Mouse (Mus musculus) cerebellum, adult (tissue): ENCODE measurements around the gene Hsf5.

Source experiments
- ATAC-seq: cut with Nextera tagmentation; 2 replicates; pipeline ENCODE4 v1.9.2; 2017; ENCODE audit warnings: mild to moderate bottlenecking, moderate library complexity, mixed read lengths; ENCODE audit not compliant: insufficient number of reproducible peaks, low FRiP score, low TSS enrichment

Gene Hsf5

DNA sequence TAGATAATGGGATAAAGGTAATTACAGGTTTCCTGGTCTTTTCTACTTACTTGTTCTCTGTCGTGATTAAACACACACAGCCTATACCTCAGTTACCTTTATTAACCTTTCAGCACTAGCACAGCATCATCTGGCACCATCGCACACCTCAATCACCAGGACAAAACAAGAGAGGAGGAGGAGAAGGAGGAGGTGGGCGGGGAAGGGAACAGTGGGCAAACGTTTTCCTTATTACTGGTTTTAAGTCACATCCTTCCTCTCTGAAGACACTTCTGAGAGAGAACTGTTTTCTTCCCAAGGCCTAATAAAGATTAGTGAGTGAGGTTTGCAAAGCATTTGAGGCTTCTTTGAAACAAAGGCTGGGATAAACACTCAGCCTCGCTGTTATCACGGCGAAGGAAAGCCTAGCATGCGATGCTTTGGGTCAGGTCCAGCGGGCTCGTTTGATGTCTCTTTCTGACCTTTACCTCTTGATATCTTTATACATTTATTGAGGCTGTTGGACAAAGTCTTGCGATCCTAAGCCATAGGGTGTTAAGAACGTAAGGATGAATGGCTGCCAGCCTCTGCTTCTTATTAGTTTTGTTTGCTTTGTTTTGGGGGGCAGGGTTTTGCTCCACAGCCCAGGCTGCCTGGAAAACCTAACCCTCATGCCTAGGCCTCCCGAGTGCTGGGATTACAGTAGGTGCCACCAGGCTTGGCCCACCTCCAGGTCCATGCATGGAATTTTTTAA lies 66.0 kb downstream of the Hsf5 start:
- no peak for ATAC-seq

GRCm38 (mm10) chr11:87686407-87686806 lies 69.4 kb downstream of the Hsf5 start:
- no peak for ATAC-seq

GRCm38 (mm10) chr11:87687246-87688225 lies 70.6 kb downstream of the Hsf5 start:
- ATAC-seq = no peak

DNA sequence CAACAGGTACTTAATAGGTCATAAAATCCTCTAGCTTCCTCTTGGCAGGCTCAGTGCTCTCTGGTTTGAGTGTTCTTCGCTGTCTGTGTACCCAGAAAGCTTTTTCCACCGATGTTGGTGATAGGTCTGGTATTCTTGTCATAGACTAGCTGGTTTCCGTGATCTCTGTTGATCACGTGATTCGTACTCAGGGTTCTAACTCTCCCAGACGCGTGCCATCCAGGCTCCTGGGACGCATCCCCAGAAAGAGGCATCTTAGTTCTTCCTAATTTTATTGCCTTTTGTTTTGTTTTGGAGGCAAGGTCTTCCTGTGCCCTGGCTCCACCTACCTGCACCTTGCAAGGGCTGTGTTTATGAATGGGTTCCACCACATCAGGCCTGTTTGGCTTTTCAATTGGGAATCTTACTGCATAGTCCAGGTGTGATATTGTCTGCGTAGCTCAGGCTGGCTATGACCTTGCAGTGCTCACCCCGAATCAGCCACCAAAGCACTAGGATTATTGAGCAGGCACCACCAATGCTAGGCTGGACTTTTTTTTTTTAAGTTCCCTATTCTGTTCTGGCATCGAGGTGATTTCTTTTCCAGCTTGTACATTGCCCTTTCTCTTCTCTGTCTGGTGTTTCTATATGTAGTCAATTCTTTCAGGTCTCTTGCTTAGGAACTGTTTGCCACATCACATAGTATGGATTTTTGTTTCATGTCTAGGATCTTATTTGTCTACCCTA lies 71.7 kb downstream of the Hsf5 start:
- ATAC-seq = no peak

DNA sequence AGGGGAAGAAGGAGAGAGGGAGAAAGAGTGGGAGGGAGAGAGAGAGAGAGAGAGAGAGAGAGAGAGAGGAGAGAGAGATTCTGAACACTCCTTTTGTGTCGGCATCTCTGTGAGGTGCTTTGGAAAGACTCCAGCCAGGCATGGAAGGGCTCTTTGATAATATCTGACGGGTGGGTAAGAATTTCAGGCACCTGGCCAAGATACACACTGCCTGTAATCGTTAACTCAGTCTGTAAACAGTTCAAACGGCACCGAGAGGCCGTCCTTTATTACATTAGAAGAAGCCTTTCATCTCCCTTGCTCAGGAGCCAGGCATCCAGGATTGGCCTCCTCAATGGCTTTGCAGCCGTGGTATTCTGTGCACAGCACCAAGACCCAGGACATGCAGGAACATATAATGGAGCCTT lies 72.4 kb downstream of the Hsf5 start:
- ATAC-seq = no peak

- ATAC-seq = no peak
These were observed 73.2 kb downstream of the Hsf5 start for GRCm38 (mm10) chr11:87690054-87690740.

GRCm38 (mm10) chr11:87697131-87697682 lies 80.2 kb downstream of the Hsf5 start:
- ATAC-seq = no peak

- no peak for ATAC-seq
These were observed 81.2 kb downstream of the Hsf5 start for GRCm38 (mm10) chr11:87698126-87698525.

DNA sequence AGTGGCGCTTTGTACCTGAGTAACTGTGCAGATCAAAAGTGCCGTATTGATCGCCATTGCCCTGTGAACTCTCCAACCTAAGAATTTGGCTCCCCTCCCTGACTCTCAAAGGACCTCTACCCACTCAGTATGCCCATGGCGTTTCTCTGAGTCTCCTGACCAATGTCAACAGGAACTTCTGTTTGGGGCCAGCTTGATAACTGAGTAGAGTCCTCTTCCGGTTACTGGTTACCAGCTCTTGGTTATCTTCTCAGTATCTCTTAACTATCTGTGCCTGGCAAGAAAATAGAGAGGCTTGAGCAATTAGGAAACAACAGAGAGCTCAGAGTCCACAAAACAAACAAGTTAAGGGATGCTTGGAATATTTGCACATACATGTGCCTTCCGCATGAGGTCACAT lies 84.1 kb downstream of the Hsf5 start:
- ATAC-seq = no peak

DNA sequence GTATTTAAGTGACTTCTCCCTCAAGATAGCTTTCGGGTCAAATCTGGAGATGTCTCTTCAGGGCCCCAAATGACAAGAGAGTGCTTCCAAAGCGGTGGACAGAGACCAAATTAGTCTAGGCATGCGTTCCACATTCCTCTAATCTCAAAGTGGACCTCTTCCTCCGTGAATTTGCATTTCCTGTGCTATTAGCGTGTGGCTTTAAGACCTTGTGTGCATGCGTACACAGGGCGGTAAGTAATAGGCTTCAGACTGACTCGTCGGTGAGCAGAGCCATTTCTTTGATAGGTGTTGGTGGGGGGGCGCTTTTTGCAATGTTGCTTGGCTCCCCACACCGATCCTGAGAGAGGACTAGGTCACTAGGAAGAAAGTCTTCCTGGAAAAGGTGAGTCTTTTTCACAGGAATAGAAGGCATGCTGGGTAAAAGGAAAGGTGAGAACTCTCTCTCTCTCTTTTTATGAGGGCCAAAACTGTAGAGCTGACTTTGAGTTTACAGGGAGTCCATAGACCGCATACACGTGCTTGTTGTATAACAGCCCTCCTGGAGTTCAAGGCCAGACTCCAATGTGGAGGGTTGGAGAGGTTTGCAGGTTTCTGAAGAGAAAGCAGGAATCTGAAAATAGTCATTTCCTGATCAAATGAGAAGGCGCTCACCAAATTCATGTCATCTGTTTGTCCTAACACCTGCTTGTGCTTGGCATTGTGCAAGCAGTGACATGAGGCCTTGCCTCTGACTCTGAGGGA lies 85.1 kb downstream of the Hsf5 start:
- ATAC-seq = no peak

DNA sequence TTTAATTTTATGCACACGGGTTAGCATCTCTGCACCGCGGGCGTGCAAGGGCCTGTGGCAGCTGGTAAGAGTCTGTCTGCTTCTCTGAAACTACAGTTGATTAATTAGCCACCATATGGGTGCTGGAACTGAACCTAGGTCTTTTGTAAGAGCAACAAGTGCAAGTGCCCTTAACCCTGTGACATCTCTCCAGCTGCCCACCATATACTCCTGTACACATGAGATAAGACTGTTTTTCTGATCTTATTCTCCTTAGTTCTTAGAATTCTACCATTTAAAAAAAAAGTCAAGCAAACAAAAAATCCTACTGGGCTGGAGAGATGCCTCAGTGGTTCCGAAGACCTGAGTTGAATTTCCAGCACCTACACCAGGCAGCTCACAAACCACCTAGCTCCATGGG lies 86.7 kb downstream of the Hsf5 start:
- no peak for ATAC-seq

DNA sequence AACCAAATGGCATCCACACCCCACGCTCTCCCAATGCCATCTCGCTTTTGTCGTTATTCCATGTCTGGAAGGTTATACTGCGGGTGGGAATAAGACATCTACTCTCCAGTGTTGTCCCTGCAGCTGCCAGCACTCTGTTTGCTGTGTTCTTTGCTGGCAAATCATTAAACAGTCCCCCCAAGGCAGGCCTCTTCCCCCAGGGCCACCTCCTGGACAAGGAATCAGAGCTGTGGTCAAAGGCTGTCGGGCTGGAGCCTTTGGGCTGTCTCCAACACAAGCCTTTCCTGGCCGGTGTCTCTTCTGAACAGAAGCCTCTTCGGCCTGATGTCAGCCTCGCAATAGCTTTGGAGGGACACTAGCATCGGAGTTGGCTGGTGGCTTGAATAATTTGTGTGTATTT lies 87.3 kb downstream of the Hsf5 start:
- ATAC-seq = no peak

DNA sequence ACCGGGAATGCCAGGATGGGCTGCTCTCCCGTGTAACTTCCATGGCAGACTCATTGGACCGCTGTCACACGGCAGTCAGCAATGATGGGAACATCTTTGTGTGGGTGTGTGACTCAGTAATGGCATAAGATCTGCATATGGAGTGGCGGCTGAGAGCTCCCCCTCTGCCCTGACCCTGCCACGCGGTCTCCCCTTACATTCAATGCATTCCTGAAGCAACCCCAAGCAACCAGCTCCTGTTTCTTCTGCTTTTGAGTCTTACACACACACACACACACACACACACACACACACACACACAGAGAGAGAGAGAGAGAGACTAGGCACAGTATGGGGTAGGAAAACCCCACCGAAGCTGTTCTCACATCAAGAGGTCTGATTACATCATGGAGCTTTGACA lies 90.6 kb downstream of the Hsf5 start:
- ATAC-seq = no peak

DNA sequence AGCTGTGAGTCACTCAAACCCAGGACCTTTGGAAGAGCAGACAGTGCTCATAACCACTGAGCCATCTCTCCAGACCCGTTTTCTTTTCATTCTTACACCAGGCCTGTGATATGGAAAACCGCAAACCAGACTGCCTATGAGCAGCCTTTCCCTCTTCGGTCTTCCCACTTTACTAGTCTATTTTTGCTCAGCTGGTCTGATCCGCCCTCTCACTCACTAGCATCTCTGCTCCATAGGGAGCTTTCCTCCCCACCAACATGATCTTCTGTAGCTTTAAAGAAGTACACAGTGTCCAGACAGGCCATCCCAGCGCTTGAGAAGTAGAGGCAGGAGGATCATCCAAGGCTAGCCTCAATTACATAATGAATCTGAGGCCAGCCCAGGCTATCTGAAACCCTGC lies 92.0 kb downstream of the Hsf5 start:
- ATAC-seq = no peak
